Mouse (Mus musculus) forebrain, embryonic 14.5 days (tissue): Measurements from ENCODE around the gene Ints3. TPM values are rescaled to one million over a fixed set of nuclear protein-coding genes. Genes with fewer than 3 reads are reported as not detected.
"Not testable (repeated sequence)": the region's sequence is repeated elsewhere in the genome, so short reads cannot be mapped to it uniquely, and the experiment has no call there.

Source experiments
- ATAC-seq: fragments of 200-750 bp; cut with Nextera tagmentation; 2 replicates; pipeline ENCODE4 v1.8.0; 2017; ENCODE audit warnings: mild to moderate bottlenecking, moderate library complexity
- DNase-seq: peaks from one replicate; pipeline ENCODE4 v3.0.0-alpha.2; 2015; ENCODE audit warnings: low spot score
- H3K27ac ChIP-seq: fragments of 300-500 bp; sonication (generic); 2 replicates; pipeline ENCODE4 v1.5.1; 2014; ENCODE audit warnings: low read depth, mild to moderate bottlenecking, control low read depth, low read length, moderate library complexity
- H3K27me3 ChIP-seq: fragments of 300-500 bp; sonication (generic); replicated peaks from 2 replicates; pipeline ENCODE4 v1.6.1; 2014; ENCODE audit warnings: low read length, control low read depth, mixed read lengths; ENCODE audit not compliant: control insufficient read depth, insufficient read depth
- H3K36me3 ChIP-seq: fragments of 300-500 bp; sonication (generic); 2 replicates; pipeline ENCODE4 v1.6.1; 2014; ENCODE audit warnings: low read length, control low read depth; ENCODE audit not compliant: control insufficient read depth, insufficient read depth
- H3K4me1 ChIP-seq: fragments of 300-500 bp; sonication (generic); 2 replicates; pipeline ENCODE4 v1.6.1; 2014; ENCODE audit warnings: antibody characterized with exemption, low read length, control low read depth; ENCODE audit not compliant: control insufficient read depth, insufficient read depth
- H3K4me2 ChIP-seq: fragments of 300-500 bp; sonication (generic); 2 replicates; pipeline ENCODE4 v1.6.1; 2014; ENCODE audit warnings: mild to moderate bottlenecking, control low read depth, low read length
- H3K4me3 ChIP-seq: fragments of 300-500 bp; sonication (generic); 2 replicates; pipeline ENCODE4 v1.5.1; 2014; ENCODE audit warnings: low read depth, low read length, control low read depth
- H3K9ac ChIP-seq: fragments of 300-500 bp; sonication (generic); 2 replicates; pipeline ENCODE4 v1.6.1; 2014; ENCODE audit warnings: mild to moderate bottlenecking, low read length, control low read depth, moderate library complexity
- H3K9me3 ChIP-seq: fragments of 300-500 bp; sonication (generic); replicated peaks from 2 replicates; pipeline ENCODE4 v1.6.1; 2016; ENCODE audit warnings: low read length, control low read depth, mixed read lengths; ENCODE audit not compliant: control insufficient read depth
- WGBS: fragments of 180-500 bp; shearing (Covaris S2); extraction: QIAGEN DNeasy Blood & Tissue Kit; methylation state at CpG from one replicate; pipeline ENCODE4 v1.1.7; 2014; 5-methylcytosine and 5-hydroxymethylcytosine counted together
- polyA plus RNA-seq: library from polyadenylated mRNA; unstranded; fragments of >200 nt; fragmentation: Nextera tagmentation; extraction: Ambion mirVana; gene quantifications from 2 replicates; pipeline ENCODE4 v1.2.1, GENCODE M21; 2014

The Ints3 gene
- polyA plus RNA-seq, 1 experiment from 2014 or later = 20.7 TPM

- Histone ChIP-seq H3K27ac (no peak overlapping the region), H3K4me3 (no peak overlapping the region), H3K9me3 (no peaks in the 10 kb centered on the region), H3K4me1 (no peaks in the 10 kb centered on the region), H3K4me2 (no peak overlapping the region), H3K36me3 (peaks cover 3% of the 10 kb centered on the region; the same call in 1 of the 2 replicates), H3K27me3 (no peaks in the 10 kb centered on the region), H3K9ac (no peak overlapping the region)
- WGBS = 93% methylated on average over 5 of the region's 5 CpGs
- DNase-seq = no peak
- ATAC-seq = no peak
These were observed 66.3 kb downstream of the Ints3 start for GRCm38 (mm10) chr3:90367001-90367632.

- Histone ChIP-seq H3K4me1 (no peaks in the 10 kb centered on the region), H3K9me3 (no peaks in the 10 kb centered on the region), H3K4me2 (no peak overlapping the region), H3K4me3 (no peak overlapping the region), H3K27me3 (no peaks in the 10 kb centered on the region), H3K27ac (no peak overlapping the region), H3K9ac (no peak overlapping the region), H3K36me3 (peaks cover 30% of the 10 kb centered on the region)
- ATAC-seq = no peak
- DNase-seq = no peak
- 86% methylated on average over 2 of the region's 2 CpGs for WGBS
These were observed 71.1 kb downstream of the Ints3 start for GRCm38 (mm10) chr3:90362346-90362745.

DNA sequence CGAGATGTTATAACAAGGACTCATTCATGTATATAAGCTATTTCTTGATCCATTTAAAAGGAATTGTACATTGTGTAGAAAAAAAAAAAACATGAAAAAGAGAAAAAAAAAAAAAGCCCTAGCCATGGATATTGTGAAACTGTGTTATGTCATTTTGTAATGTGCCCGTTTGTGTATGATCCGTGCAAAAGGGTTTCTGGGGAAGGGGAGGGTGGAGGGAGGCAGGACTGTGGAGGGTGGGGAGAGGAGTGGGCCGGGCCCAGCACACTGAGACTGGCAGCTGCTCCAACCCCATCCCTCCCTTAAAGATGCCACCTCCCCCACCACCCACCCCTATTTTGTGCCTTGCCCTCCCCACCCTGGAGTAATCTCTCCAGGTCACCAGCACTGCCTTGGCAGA lies 71.9 kb downstream of the Ints3 start:
- no peak overlapping the region for H3K4me2 ChIP-seq
- no peaks in the 10 kb centered on the region for H3K4me1 ChIP-seq
- ATAC-seq (no peak), DNase-seq (no peak)
- peaks cover 38% of the 10 kb centered on the region for H3K36me3 ChIP-seq
- H3K4me3 ChIP-seq = no peak overlapping the region
- no peaks in the 10 kb centered on the region for H3K9me3 ChIP-seq
- no peaks in the 10 kb centered on the region for H3K27me3 ChIP-seq
- no peak overlapping the region for H3K27ac ChIP-seq
- 85% methylated on average over 4 of the region's 4 CpGs for WGBS
- no peak overlapping the region for H3K9ac ChIP-seq

GRCm38 (mm10) chr3:90359230-90359629 lies 74.2 kb downstream of the Ints3 start:
- Histone ChIP-seq H3K36me3 (peaks cover 60% of the 10 kb centered on the region), H3K9me3 (no peaks in the 10 kb centered on the region), H3K4me1 (no peaks in the 10 kb centered on the region), H3K27me3 (no peaks in the 10 kb centered on the region), H3K4me3 (no peak overlapping the region), H3K27ac (no peak overlapping the region), H3K4me2 (no peak overlapping the region), H3K9ac (no peak overlapping the region)
- no peak for ATAC-seq
- WGBS = 96% methylated on average over 1 of the region's 1 CpGs
- DNase-seq = no peak

DNA sequence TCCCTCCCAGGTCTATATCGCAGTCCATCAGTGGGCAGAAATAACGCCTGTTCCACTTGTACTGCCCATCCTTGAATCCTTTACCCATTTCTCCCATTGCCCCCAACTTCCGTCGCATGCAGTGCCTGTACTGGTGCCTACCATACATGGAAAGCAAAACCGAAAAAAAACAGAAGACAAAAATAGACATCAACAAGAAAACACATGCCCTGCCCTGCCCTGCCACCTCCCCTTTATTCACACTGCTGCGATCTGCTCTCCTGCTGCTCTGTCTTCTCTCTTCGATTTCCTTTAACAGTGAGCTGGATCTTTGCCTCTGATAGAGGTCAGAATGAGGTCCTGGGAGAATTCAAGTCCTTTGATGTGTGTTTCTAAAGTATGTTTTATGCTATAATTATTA lies 75.5 kb downstream of the Ints3 start:
- 92% methylated on average over 7 of the region's 7 CpGs for WGBS
- Histone ChIP-seq H3K27ac (no peak overlapping the region), H3K4me3 (no peak overlapping the region), H3K9me3 (no peaks in the 10 kb centered on the region), H3K27me3 (no peaks in the 10 kb centered on the region), H3K36me3 (peaks cover 72% of the 10 kb centered on the region), H3K4me1 (no peaks in the 10 kb centered on the region), H3K4me2 (no peak overlapping the region), H3K9ac (no peak overlapping the region)
- ATAC-seq = no peak
- no peak for DNase-seq

GRCm38 (mm10) chr3:90347847-90348246 lies 85.6 kb downstream of the Ints3 start:
- DNase-seq (no peak), ATAC-seq (no peak)
- Histone ChIP-seq H3K4me3 (no peak overlapping the region), H3K9ac (no peak overlapping the region), H3K27ac (no peak overlapping the region), H3K4me1 (no peaks in the 10 kb centered on the region), H3K9me3 (no peaks in the 10 kb centered on the region), H3K27me3 (no peaks in the 10 kb centered on the region), H3K36me3 (peaks cover 67% of the 10 kb centered on the region), H3K4me2 (no peak overlapping the region)
- 98% methylated on average over 4 of the region's 4 CpGs for WGBS

- not testable (repeated sequence) for H3K27me3 ChIP-seq, H3K9ac ChIP-seq, H3K4me2 ChIP-seq, H3K4me3 ChIP-seq, H3K27ac ChIP-seq, DNase-seq, ATAC-seq, H3K4me1 ChIP-seq, H3K9me3 ChIP-seq
- WGBS = 60% methylated on average over 2 of the region's 2 CpGs
- H3K36me3 ChIP-seq = peaks cover 44% of the 10 kb centered on the region
These were observed 90.6 kb downstream of the Ints3 start for GRCm38 (mm10) chr3:90342853-90343252.

Other genes with a start within 250 kb of the Ints3 start
- gene Rps27, start 220.0 kb downstream of the Ints3 start, polyA plus RNA-seq = 1,051 and 1,622 TPM in 2 replicates
- gene Rab13, start 219.9 kb downstream of the Ints3 start, polyA plus RNA-seq = 11.3 and 11.9 TPM in 2 replicates
- 118 and 124 TPM in 2 replicates for gene Jtb, start 202.0 kb downstream of the Ints3 start, polyA plus RNA-seq
- 4.1 and 4.2 TPM in 2 replicates for gene Creb3l4, start 190.1 kb downstream of the Ints3 start, polyA plus RNA-seq
- gene Slc39a1, start 185.4 kb downstream of the Ints3 start, polyA plus RNA-seq = 40.0 and 47.0 TPM in 2 replicates
- 10.7 and 14.1 TPM in 2 replicates for gene Crtc2, start 179.5 kb downstream of the Ints3 start, polyA plus RNA-seq
- gene Dennd4b, start 168.4 kb downstream of the Ints3 start, polyA plus RNA-seq = 3.4 and 3.7 TPM in 2 replicates
- gene Gatad2b, start 140.4 kb downstream of the Ints3 start, polyA plus RNA-seq = 14.4 and 15.7 TPM in 2 replicates
- gene Slc27a3, start 43.7 kb downstream of the Ints3 start, polyA plus RNA-seq = 11.9 and 13.4 TPM in 2 replicates
- gene Npr1, start 32.2 kb upstream of the Ints3 start, polyA plus RNA-seq = 2.5 and 3.4 TPM in 2 replicates
- 266 and 312 TPM in 2 replicates for gene Ilf2, start 42.5 kb upstream of the Ints3 start, polyA plus RNA-seq
- 76.7 and 77.3 TPM in 2 replicates for gene Snapin, start 57.4 kb upstream of the Ints3 start, polyA plus RNA-seq
- 137 and 141 TPM in 2 replicates for gene Chtop, start 75.9 kb upstream of the Ints3 start, polyA plus RNA-seq
- 12.5 and 13.1 TPM in 2 replicates for gene S100a1, start 80.8 kb upstream of the Ints3 start, polyA plus RNA-seq
- gene S100a13, start 80.8 kb upstream of the Ints3 start, polyA plus RNA-seq = 9.4 and 11.1 TPM in 2 replicates
- not detected in 2 replicates for gene S100a14, start 93.2 kb upstream of the Ints3 start, polyA plus RNA-seq
- 40.6 and 43.2 TPM in 2 replicates for gene S100a16, start 103.6 kb upstream of the Ints3 start, polyA plus RNA-seq
- not detected in 2 replicates for gene S100a3, start 127.0 kb upstream of the Ints3 start, polyA plus RNA-seq
- gene S100a2, start 156.6 kb upstream of the Ints3 start, polyA plus RNA-seq = not detected in 2 replicates
- not detected in 2 replicates for gene Gm42674, start 168.3 kb upstream of the Ints3 start, polyA plus RNA-seq
- 1.3 and 1.9 TPM in 2 replicates for gene S100a4, start 170.1 kb upstream of the Ints3 start, polyA plus RNA-seq
- not detected in 2 replicates for gene S100a5, start 174.9 kb upstream of the Ints3 start, polyA plus RNA-seq
- gene S100a6, start 179.3 kb upstream of the Ints3 start, polyA plus RNA-seq = 19.6 and 22.8 TPM in 2 replicates
- not detected in 2 replicates for gene S100a7a, start 220.4 kb upstream of the Ints3 start, polyA plus RNA-seq
- gene S100a8, start 235.4 kb upstream of the Ints3 start, polyA plus RNA-seq = 1.5 and 3.3 TPM in 2 replicates